Mouse (Mus musculus) monocyte, adult 2 months (primary cell): ENCODE measurements around the gene Col12a1.
A peak's percentile ranks its signal among the peaks of the same experiment; 100 is the strongest.

Source experiments
- DNase-seq, 2 experiments: peaks; one replicate each; pipeline ENCODE4 v3.0.0; 2022; ENCODE audit warnings: low spot score in 2 of 2, low read depth in 1 of 2

Col12a1 gene

DNA sequence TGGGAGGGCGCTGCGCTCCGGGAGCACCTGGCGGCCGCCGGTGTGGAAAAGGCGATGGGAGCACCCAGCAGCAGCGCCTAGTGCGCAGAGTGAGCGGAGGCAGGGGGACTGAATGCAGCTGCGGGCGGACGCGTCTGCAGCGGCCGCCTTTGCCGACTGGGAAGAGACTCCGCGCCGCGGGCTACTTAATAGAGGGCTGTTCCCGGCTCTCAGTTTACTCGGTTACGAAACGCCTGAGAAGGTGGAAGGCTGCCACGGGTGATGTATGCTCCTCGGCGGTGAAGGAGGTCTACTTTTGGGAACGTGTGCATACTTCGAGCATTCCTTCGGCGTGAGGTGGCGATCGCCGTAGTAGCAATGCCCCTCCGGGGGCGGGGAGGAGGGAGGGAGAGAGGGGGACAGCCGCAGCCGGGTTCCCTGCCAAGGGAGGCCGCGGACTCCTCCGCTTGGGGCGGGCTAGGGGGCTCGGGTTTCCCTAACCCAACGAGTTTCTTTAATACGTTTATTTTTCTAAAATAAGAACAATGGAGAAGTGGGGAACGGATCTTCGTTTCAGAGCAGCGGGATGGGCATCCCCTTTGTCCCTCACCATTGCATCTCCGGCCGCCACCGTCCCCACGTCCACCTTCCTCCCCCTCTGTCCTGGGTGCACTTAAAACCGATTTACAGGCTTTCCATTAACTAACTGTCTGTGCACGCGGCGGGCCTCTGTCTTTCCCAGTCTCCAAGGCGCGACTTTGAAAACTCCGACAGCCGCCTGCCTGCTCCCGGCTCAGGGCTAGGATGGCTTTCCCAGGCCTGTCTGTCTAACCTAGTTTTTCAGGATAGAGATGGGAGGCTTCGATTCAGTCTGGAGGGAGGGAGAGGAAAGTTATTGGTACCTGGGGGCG, at the start of gene Col12a1:
Gene Col12a1 (minus strand): TSS at position 351 of the 890 bp plus-strand sequence.
- DNase-seq: no peak

DNA sequence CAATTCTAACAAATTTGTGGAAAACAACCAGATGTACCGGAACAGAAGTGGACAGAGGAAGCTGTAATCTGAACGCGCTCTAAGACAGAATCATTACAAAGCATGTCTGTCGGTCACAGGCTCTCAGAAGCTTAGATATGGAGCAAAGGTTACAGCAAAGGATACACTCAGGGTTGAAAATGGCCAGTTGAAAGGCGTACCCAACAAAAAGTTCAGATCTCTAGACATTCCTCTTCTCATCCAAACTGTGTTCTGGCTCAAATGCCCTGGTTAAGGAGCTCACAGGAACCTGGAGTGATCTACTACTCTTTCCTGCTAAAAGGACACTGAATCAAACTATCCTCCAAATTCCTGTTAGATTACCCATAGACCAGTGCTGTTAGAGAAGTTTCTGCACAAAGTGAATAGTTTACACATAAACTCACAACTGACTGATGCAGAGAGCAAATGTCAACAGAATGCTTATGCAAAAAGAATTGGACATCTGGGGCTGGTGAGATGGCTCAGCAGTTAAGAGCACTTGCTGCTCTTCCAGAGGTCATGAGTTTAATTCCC, 48.4 kb upstream of the Col12a1 start:
- no peak for DNase-seq

DNA sequence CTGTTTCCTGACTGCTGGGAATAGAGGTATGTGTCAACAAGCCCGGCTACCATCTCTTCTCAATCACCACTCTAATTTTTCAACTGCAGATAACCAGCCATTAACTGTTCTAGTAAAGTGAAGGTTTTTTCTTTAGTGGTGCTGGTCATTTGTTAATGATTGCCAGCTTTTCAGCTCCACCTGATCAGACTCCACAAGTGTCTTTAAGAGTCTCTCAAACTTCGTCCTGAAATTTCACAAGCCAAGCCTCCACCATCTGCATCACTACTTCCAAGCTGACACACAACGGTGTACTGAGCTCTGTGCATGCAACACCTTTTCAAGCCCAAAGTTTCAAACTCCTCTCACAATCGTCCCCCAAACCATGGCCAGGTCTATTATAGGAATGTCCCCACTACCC, 46.7 kb upstream of the Col12a1 start:
- no peak for DNase-seq

DNA sequence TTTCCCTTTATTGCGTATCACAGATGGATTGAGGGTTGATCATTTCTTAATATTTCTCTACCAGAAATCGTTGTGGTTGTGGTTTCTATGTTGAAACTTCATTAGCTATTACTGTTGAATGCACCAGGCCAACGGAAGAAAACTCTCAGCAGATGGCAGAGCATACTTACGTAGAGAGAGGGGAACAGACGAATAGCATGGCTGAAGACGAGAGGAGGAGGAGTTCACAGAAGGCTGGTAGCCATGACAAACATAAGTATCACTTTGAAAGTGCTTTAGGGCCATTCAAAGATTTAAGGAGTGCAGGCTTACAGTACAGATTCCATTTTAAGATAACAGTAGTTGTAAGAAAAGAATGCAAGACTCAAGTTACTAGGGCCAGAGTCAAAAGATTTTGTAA, 43.9 kb upstream of the Col12a1 start:
- DNase-seq: peak in 1 of 2 experiments; percentile 17

DNA sequence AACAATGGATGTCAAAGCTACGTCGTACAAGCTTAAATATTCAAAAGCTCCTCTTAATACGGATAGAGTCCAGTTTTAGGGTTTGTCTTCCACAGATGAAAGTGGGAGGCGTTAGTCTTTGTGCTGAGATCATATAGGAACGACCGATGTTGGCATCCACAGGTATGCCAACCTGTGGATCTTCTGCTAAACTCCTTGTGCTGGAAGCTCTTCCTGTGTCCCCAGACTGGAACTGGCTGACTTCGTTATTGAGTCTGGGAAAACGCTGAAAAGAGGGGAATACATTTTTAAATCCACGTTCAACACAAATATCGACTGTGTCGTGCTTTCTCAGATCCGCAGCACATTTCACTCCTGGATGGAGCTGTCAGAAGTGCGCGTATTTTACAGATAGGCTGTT, 41.4 kb upstream of the Col12a1 start:
- no peak for DNase-seq

DNA sequence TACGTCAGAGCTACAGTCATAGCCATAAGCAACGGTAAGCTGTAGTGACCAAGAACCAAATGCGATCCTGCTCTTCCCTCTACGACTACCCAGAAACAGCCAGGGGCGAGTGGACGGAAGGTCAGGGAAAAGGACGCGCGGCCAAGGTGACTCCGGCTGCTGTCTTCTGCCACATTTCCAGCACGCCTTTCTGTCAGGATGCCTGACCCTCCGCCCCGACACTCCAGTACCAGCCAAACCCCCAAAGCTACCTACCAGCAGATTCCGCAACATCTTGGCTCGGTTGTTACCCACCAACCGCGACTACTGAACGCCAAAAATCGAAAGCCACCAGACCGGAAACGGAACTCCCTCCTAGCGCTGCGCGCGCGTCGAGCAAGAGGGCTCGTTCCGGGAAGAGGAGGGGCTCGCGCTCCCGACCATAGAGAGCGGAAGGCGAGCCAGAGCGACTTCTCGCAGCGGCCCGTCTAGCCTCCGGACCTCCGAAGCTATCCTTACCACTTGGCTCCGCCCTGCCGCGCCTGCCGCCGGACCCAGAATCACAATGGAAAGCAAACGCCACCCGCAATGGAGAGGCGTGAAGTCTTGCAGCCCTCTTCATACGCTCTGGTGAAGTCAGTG, 40.9 kb upstream of the Col12a1 start, which contains the start of gene Cox7a2:
Gene Cox7a2 (minus strand): TSS at position 494 of the 621 bp plus-strand sequence.
- DNase-seq: peak; percentile 88 to 89

DNA sequence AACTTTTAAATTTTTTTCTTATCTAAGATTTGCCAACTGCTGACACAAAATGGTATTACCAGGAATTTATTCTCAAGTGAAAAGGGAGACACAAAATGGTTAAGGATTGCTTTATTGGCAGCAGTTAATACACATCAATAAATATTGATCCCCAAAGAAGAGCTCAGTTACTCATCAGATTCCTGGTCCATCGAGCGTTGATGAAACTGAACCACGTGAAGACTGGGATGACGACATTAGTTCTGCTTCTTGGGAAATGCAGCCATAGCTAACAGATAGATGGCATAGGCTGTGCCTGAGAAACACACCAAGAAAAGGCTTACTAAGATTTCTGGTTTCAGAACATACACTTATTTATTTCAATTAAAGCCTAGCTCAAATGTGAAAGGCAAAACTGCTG, 36.7 kb upstream of the Col12a1 start:
- no peak for DNase-seq

DNA sequence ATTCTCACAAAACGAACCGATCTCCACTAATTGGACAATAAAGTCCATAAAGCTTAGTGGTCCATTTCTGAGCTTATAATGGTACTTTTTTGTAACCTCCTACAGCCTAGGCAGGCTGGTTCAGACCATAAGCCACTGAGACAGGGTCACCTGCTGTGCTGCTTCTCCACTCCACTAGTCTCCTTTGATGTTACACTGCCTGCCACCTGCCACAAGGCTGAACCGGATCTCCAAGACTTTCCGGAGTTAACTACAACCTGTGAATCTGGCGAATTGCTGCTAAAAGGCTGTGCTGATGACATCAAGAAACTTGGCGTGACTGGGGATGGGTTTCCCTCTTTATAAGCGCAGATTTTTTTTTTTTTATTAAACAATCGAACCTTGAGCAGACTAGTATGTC, 33.2 kb upstream of the Col12a1 start:
- DNase-seq: no peak

DNA sequence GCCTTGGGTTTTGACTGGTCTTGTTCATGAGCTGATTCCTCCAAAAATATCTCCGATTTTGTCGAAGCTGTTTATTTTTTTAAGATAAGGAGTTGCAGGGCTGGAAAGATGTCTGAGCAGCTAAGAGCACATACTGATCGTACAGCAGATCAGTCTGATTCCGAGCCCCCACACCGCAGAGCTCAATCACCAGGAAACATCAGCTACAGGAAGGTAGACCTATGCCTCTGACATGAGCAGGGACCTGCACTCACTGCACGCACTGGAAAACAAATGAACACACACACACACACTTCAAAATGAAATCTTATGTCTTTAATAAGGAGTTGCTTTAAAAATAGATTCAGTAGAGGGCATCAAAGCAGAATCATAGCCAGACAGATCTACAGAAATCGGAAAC, 32.1 kb upstream of the Col12a1 start:
- no peak for DNase-seq

DNA sequence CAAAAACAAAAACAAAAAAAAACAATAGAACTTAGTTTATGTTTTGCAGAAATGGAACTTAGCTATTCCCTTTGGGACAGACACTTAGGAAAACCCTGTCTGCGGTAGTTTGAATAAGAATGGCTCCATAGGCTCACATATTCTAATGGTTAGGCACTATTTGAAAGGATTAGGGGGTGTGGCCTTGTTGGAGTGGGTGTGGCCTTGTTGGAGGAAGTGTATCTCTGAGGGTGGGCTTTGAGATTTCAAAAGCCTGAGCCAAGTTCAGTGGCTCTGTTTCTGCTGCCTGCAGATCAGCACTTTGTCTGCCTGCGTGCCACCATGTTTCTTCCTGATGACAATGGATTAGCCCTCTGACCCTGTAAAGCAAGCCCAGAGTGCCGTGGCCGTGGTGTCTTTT, 26.4 kb upstream of the Col12a1 start:
- DNase-seq: no peak

DNA sequence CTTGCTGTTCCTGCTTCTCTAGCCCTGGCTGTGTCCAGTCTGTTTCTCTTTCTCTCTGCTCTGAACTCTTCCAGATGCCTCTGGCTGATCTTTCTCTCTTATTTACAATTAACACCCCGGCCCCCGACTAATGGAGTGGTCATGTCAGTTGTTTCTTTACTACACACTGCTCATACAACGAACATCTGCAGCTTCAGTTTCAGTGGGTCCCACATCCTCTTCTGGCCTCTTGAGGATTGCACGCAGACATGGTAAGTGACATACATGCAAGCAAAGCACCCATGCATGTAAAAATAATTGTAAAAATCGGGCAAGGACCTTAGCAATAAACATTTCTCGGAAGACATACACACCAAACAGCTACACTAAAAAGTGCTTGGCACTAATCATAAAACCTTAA, 17.0 kb upstream of the Col12a1 start:
- DNase-seq: no peak

DNA sequence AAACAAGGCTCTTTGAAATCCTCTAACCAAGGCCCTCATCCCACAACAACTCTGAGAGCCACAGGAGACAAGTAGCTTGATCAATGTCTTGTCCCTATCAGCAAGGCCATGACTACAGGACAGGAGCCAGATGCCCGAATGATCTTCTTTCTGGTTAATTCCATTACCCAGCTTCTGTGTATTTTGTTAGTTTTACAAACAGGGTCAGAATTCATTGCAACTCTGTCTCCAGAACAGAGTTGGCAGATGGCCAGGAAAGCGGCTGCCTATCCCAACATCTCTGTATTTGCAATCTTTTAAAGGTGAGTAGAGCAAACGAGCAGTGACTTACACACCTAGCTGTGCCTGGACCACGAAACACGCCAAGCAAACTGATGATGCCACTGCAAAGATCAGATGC, 11.7 kb upstream of the Col12a1 start:
- DNase-seq: no peak

DNA sequence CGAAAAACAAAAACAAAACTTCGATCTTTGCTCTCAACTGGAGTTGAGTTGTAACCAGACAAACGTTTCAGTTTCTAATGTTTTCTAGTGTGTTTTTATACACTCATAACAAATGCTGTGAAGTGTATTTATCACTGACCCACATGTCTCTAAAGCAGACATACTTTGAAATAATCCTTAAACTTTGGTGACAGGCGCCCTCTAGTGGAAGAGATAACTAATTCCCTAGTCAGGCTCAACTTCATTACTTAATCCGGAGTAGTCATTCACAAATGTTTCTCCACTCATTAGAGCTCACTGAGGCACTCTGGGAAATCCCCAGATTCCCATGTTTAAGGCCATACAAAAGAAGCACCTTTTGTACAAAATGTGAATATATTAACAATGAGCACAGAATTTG, 4.5 kb upstream of the Col12a1 start:
- DNase-seq: no peak

DNA sequence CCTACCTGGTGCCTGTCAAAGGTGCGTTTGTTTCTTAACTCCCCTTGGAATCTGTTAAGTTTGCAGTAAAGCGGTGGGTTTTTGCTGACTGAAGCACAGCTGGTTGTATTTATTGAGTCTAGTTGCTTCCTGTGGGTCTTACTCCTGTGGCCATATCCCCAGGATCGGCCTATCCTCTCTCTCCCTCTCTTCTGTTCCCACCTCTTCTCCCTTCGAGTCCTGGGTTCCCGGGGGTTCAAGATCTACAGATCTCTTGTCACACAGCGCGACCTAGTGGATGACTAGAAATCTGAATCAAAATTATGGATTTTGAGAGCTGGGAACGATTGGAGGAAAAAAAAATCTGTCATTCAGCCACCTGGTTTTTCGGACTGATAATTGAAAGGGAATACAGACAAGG, 2.4 kb upstream of the Col12a1 start:
- no peak for DNase-seq

DNA sequence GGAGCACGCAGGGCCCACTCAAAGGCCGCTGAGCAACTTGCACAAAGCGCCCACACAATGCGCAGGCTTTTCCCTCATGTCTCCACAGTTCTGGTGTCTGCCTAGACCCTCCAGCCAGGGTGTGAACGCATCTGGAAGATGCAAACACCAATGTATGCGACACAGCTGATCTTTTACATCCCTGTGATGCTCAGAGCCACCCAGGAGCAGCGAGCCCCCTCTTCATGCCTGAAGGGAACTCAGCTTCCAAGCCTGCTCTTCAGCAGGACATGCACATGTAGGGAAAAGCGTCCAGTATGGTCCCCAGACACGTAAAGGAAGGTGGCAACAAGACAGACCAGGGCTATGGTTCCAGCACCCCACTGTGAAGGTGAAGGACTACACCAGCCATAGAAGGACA, 1.5 kb upstream of the Col12a1 start:
- DNase-seq: no peak

DNA sequence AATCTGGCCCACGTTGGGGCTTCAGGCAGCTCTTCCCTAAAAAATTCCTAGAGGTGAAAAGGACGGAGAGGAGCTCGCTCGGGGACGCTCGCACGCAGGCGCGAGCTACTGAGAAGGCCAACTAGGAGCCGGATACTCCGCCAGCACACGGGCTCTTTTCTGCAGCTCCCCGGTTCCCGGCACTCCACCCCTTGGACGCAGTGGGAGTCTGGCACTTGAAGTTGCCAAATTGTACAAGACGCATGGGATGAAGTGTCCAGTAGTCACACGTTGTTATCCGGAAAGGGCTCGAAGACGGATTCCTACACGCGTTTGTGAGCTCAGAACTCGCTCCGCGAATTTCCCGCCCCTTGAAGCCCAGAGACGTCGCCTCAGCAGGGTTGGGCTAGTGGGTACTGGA, 820 bp upstream of the Col12a1 start:
- no peak for DNase-seq

DNA sequence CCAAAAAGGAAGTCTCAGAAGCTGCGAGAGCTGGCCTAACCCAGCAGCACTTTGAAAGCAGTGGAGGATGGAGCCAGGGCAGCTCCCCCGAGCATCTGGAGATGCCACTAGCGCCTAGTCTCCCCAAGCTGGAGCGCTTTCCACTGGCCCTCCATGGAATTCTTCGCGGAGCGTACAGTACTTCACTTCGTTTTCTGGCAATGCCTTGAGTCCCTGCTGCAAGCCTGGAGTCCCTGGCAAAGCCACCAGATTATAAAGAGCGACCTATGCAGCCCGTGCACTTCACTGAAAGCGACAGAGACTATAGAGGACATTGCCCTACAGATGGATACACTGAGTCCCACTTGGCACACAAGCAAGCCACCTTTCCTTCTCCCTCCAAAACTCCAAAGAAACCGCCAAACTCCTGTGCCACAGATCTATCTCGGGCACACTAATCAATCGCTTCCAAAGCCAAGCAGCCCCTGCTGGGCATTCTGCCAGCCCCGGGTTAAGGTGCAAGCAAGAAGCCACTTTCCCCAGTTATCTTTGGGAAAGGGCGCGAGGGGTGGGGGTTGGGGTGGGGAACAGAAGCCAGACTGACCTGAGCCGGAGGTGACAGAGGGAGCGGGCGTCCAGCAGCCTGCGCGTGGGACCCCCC, 675 bp downstream of the Col12a1 start:
- DNase-seq: no peak

DNA sequence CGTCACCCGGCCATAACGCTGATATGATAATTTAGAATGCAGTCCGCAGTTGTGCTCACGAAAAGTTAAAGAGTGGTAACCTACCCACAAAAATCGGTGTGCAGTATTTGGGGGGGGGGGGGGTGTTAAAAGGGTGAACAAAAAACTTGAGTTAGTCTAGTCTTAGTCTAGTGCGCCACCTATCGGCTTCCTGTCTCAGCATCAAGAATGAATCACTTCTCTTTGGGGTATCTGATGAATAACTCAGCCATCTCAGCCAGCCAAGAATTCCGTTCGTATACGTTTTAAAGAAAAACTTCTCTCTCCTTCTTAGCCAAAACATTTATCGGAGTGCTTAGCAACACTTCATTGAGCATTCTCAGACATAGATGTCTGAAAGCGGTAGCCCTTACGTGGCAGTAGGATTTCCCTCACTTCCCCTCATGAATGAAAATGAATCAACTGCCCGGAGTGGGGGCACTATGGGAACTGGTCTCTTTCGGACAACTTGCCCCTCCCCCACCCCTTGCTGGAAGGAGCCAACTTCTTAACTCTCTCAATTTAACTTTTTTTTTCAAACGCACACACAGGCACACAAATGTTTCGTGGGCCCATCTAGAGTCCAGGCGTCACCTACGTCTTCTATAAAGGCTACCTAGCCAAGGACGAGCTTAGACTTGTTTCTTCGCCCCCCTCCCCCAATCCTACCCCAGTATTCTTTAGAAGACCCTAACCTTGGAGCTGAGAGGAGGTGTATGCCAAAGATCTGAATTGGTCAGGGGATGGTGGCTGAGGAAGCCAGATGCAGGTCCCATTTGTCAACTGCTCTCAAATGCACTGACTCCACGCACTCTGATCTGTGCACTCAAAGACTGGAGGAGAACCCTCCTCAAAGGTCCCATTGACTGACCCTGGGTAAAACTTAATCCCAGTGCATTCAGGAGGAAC, 1.5 kb downstream of the Col12a1 start:
- no peak for DNase-seq

DNA sequence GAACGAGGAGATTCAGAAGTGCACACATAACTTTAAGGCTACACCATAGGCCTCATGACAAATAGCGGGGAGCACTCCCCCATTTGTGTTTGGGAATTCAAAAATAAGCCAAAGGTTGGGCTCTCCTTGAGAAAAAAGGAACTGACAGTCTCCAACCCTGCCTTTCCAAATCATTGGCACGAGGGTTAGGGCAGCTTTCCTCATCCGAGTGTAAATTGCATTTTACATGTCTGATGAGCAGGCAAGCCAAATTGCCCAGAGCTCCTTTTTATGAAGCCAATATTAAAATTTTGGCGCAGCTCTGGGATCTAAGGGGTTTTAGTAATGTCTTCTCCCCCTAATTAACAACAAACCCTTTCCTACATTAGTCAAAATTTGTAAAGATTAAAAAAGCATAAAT, 2.1 kb downstream of the Col12a1 start:
- DNase-seq: no peak

DNA sequence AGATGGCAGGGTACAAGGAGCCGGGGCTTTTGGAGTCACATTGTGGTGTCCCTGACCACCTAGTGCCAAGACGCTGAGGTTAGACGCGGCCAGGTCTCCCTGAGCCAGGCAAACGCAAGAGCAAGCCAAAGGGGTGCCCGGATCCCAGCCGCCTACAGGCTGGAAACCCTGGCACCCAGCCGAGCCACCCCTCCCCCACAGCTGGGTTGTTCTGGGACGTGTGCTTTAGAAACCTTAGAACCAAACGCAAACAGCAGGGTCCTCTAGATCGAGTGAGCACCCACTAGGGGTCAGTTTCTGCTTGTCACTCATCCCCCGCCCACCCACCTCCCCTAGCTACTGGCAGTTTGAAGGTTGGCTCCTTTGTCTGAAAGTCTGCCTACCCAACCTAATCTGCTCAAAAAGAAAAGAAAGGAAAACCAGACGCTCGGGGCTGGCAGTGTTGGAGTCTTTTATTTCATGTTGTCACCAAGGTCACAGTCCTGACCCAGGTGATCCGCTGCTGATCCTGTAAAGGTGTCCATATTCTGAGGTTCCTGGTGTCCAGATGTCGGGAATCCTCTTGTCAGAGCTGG, 4.1 kb downstream of the Col12a1 start:
- DNase-seq: no peak
